Mouse (Mus musculus) bone marrow, adult 2 months (tissue): ENCODE measurements at regions not wholly inside any gene's neighbourhood (a gene's known extent, or its start where the extent isn't known, plus 50 kb on each side); places are given as distances from the start of the nearest gene placed in this dataset.

Source experiments
- H3K27ac ChIP-seq: fragments of 200-500 bp; 2 replicates; pipeline ENCODE4 v1.5.1; 2012; ENCODE audit warnings: low read depth, mild to moderate bottlenecking, control low read depth, inconsistent platforms, low read length; ENCODE audit not compliant: control insufficient read depth, poor library complexity, insufficient read depth
- H3K4me1 ChIP-seq: fragments of 200-500 bp; 2 replicates; pipeline ENCODE4 v1.6.1; 2011; ENCODE audit warnings: low read length; ENCODE audit not compliant: control insufficient read depth, insufficient read depth
- H3K4me3 ChIP-seq: fragments of 200-500 bp; replicated peaks from 2 replicates; pipeline ENCODE3; 2011; ENCODE audit warnings: mild to moderate bottlenecking, low read depth, low read length, control low read depth; ENCODE audit not compliant: control insufficient read depth
- CTCF ChIP-seq: fragments of 200-500 bp; IDR thresholded peaks from 2 replicates; pipeline ENCODE4 v1.5.1; 2011; ENCODE audit warnings: low read length, control low read depth; ENCODE audit not compliant: control insufficient read depth, insufficient read depth
- POLR2A ChIP-seq: fragments of 200-500 bp; IDR thresholded peaks from 2 replicates; pipeline ENCODE4 v1.6.1; 2011; ENCODE audit warnings: low read depth, mild to moderate bottlenecking, control low read depth, low read length, borderline replicate concordance; ENCODE audit not compliant: control insufficient read depth
- WGBS: fragments of 180-500 bp; shearing (Covaris S2); methylation state at CpG from one replicate; pipeline ENCODE4 v1.1.7; 2018; 5-methylcytosine and 5-hydroxymethylcytosine counted together

GRCm38 (mm10) chr15:64434502-64434901 is 374.2 kb upstream of the Fam49b start:
- no peak overlapping the region for H3K27ac ChIP-seq
- TF ChIP-seq POLR2A = no peak
- TF ChIP-seq CTCF = no peak
- H3K4me3 ChIP-seq = no peak overlapping the region
- WGBS = 28% methylated on average over 3 of the region's 3 CpGs
- no peaks in the 10 kb centered on the region for H3K4me1 ChIP-seq

GRCm38 (mm10) chr15:64434908-64435307 is 374.6 kb upstream of the Fam49b start:
- H3K4me3 ChIP-seq = no peak overlapping the region
- H3K27ac ChIP-seq = no peak overlapping the region
- WGBS = 67% methylated on average over 2 of the region's 2 CpGs
- TF ChIP-seq POLR2A (no peak), CTCF (no peak)
- H3K4me1 ChIP-seq = no peaks in the 10 kb centered on the region

GRCm38 (mm10) chr15:64445076-64445475 is 372.4 kb upstream of the Gm21798 start:
- H3K4me3 ChIP-seq = no peak overlapping the region
- no peak for TF ChIP-seq CTCF
- TF ChIP-seq POLR2A = no peak
- no peak overlapping the region for H3K27ac ChIP-seq
- H3K4me1 ChIP-seq = no peaks in the 10 kb centered on the region; the same call in 1 of the 2 replicates
- 68% methylated on average over 4 of the region's 4 CpGs for WGBS

GRCm38 (mm10) chr15:64446411-64447072 is 371.0 kb upstream of the Gm21798 start:
- H3K27ac ChIP-seq = no peak overlapping the region
- no peak for TF ChIP-seq POLR2A
- no peak for TF ChIP-seq CTCF
- 80% methylated on average over 9 of the region's 9 CpGs for WGBS
- H3K4me1 ChIP-seq = no peaks in the 10 kb centered on the region; the same call in 1 of the 2 replicates
- no peak overlapping the region for H3K4me3 ChIP-seq

GRCm38 (mm10) chr15:64447239-64447952 is 370.1 kb upstream of the Gm21798 start:
- 27% methylated on average over 5 of the region's 5 CpGs for WGBS
- Histone ChIP-seq H3K4me3 (no peak overlapping the region), H3K27ac (no peak overlapping the region), H3K4me1 (no peaks in the 10 kb centered on the region; the same call in 1 of the 2 replicates)
- TF ChIP-seq POLR2A (no peak), CTCF (no peak)

GRCm38 (mm10) chr15:64448581-64449140 is 368.8 kb upstream of the Gm21798 start:
- TF ChIP-seq POLR2A (no peak), CTCF (no peak)
- no peak overlapping the region for H3K4me3 ChIP-seq
- no peaks in the 10 kb centered on the region; the same call in 1 of the 2 replicates for H3K4me1 ChIP-seq
- H3K27ac ChIP-seq = no peak overlapping the region
- 82% methylated on average over 7 of the region's 7 CpGs for WGBS

GRCm38 (mm10) chr15:64470743-64471142 is 346.8 kb upstream of the Gm21798 start:
- TF ChIP-seq POLR2A = no peak
- no peak for TF ChIP-seq CTCF
- no peaks in the 10 kb centered on the region for H3K4me1 ChIP-seq
- 83% methylated on average over 1 of the region's 1 CpGs for WGBS
- H3K4me3 ChIP-seq = no peak overlapping the region
- no peak overlapping the region for H3K27ac ChIP-seq

- no peak overlapping the region for H3K4me3 ChIP-seq
- no peak overlapping the region for H3K27ac ChIP-seq
- no peaks in the 10 kb centered on the region for H3K4me1 ChIP-seq
- no peak for TF ChIP-seq CTCF
- TF ChIP-seq POLR2A = no peak
- WGBS = 78% methylated on average over 2 of the region's 2 CpGs
Observed at GRCm38 (mm10) chr15:64471597-64471996, 345.9 kb upstream of the Gm21798 start.

GRCm38 (mm10) chr15:64474236-64474635 is 343.3 kb upstream of the Gm21798 start:
- WGBS = 82% methylated on average over 1 of the region's 1 CpGs
- TF ChIP-seq CTCF (no peak), POLR2A (no peak)
- Histone ChIP-seq H3K4me3 (no peak overlapping the region), H3K27ac (no peak overlapping the region), H3K4me1 (no peaks in the 10 kb centered on the region)
